Mouse (Mus musculus): ENCODE results near the gene Zfp13.

GRCm38 (mm10) chr17:23600641-23601622 is 1.6 kb upstream of the Zfp13 start, which contains the start of gene Zscan10:
- TF ChIP-seq CTCF (IDR thresholded peaks at IDR 0.05; ENCODE audit: low read depth) (no peak), EP300 (IDR thresholded peaks at IDR 0.05; ENCODE audit: low read depth) (no peak)
